In genomic region chr7:49307717-49308116, GRCm38 (mm10) we compare ENCODE assay signal across 14 mouse cellular contexts.
DNase-seq lines count a peak whose midpoint lies in the region; ATAC-seq and TF ChIP-seq lines count a peak whose summit lies in the region.
"Had no signal": no experiment of that assay in that cellular context is flagged by ENCODE, and none has a peak within 500 bp of the region (broad histone marks: within the 10 kb centered on the region; RNA-seq: fewer than 3 reads in every experiment).

No protein-coding gene starts in this region.

- TF ChIP-seq CTCF in left cerebral cortex, adult 2 months (IDR thresholded peaks at IDR 0.05): peak; percentile 42
- peak; percentile 20; the same call in 1 of the 2 replicates for TF ChIP-seq CTCF in bone marrow, adult 2 months (IDR thresholded peaks at IDR 0.05; ENCODE audit: control insufficient read depth, insufficient read depth, low read length)

- H3K27ac ChIP-seq in left cerebral cortex, adult 2 months: no peak overlapping the region
- H3K27ac ChIP-seq in bone marrow, adult 2 months (ENCODE audit: control insufficient read depth, insufficient read depth, low read depth, low read length, poor library complexity): no peak overlapping the region
- H3K27ac ChIP-seq: hindbrain, embryonic 10.5 days; liver, embryonic 13.5 days; midbrain, embryonic 10.5 days had no signal

- DNase-seq in embryo, embryonic 11 days: peak; percentile 30
- no peak for DNase-seq in embryo, embryonic 9.5 days (ENCODE audit: extremely low spot score)
- DNase-seq in left cerebral cortex, adult 2 months (ENCODE audit: extremely low spot score in 1 of 2, low spot score in 2 of 2): no peak
- no peak for DNase-seq in left cerebral cortex, postnatal 36 days (ENCODE audit: low spot score in 2 of 2)
- peak; percentile 19 for DNase-seq in 3T3-L1 (ENCODE audit: low read depth, low spot score)
- no peak for DNase-seq in urinary bladder, postnatal 25 days (ENCODE audit: low spot score)
- DNase-seq: cerebellum, adult 9-10 months; kidney, adult 9 months; liver, embryonic 13.5 days; thymus, postnatal 25 days had no signal

- no peak for ATAC-seq in activated CD4-positive, CD25-positive, alpha-beta regulatory T cell, adult 4 months

- intact Hi-C loops in left cerebral cortex, adult 2 months (cut with DNase I): no loop called here
- intact Hi-C loops in left cerebral cortex, postnatal 36 days (cut with DNase I): no loop called here

- TF ChIP-seq POLR2A in bone marrow, adult 2 months (IDR thresholded peaks at IDR 0.05; ENCODE audit: borderline replicate concordance, control insufficient read depth, low read depth, low read length): no peak

- WGBS in bone marrow, adult 2 months: 70% methylated on average over 6 of the region's 6 CpGs

- H3K4me1 ChIP-seq in bone marrow, adult 2 months (ENCODE audit: control insufficient read depth, insufficient read depth, low read length): peaks cover 2% of the 10 kb centered on the region; the same call in 1 of the 2 replicates

- no peak overlapping the region for H3K4me3 ChIP-seq in left cerebral cortex, adult 2 months
- H3K4me3 ChIP-seq in bone marrow, adult 2 months (replicated peaks; ENCODE audit: control insufficient read depth, low read depth, low read length): no peak overlapping the region
- H3K4me3 ChIP-seq: hindbrain, embryonic 10.5 days; liver, embryonic 13.5 days; midbrain, embryonic 10.5 days had no signal

Comparison
In these comparisons a context has a peak if more than half of its experiments do, and no peak if none do; other contexts are left out.
1. DNase-seq: peak in embryo, embryonic 11 days (single experiment) and 3T3-L1 (single experiment); none in embryo, embryonic 9.5 days (single experiment), left cerebral cortex, adult 2 months (0 of 2), left cerebral cortex, postnatal 36 days (0 of 2) and urinary bladder, postnatal 25 days (single experiment).